Mouse (Mus musculus) urinary bladder, postnatal 36 days (tissue): ENCODE measurements at regions not wholly inside any gene's neighbourhood (a gene's known extent, or its start where the extent isn't known, plus 50 kb on each side); places are given as distances from the start of the nearest gene placed in this dataset.
A peak's percentile ranks its signal among the peaks of the same experiment; 100 is the strongest.

ENCODE experiments used
- DNase-seq, 2 experiments: peaks; one replicate each; pipeline ENCODE4 v3.0.0; 2022; ENCODE audit warnings: low spot score in 2 of 2, mixed read lengths in 1 of 2

DNA sequence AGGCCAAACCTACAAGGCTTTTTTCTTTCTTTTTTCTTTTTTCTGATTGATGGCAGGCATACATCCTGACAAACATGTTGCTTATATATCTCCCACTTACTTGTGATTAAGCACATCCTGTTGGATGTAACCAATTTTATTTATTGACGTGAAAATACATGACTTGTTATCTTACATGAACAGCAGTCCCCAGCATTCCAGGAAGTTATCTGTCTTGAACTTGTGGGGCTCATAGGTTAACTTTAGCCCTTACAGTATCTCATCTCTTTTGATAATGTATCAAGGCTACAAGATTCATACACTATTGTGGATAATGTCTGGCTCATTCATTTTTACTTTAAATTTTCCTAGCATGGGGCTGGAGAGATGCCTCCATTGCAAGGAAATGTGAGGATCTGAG, 852.0 kb upstream of the Agtr1b start:
- no peak for DNase-seq

- no peak for DNase-seq
These were observed 835.3 kb upstream of the Tbl1xr1 start for GRCm38 (mm10) chr3:21241184-21241583.

GRCm38 (mm10) chr3:21256129-21256760, 820.2 kb upstream of the Tbl1xr1 start:
- DNase-seq: no peak

- DNase-seq: no peak
These were observed 813.1 kb upstream of the Tbl1xr1 start for GRCm38 (mm10) chr3:21263317-21263716.

GRCm38 (mm10) chr3:21265491-21265890, 811.0 kb upstream of the Tbl1xr1 start:
- no peak for DNase-seq

GRCm38 (mm10) chr3:21268429-21269129, 807.9 kb upstream of the Tbl1xr1 start:
- DNase-seq: peak; percentile 33 to 38

DNA sequence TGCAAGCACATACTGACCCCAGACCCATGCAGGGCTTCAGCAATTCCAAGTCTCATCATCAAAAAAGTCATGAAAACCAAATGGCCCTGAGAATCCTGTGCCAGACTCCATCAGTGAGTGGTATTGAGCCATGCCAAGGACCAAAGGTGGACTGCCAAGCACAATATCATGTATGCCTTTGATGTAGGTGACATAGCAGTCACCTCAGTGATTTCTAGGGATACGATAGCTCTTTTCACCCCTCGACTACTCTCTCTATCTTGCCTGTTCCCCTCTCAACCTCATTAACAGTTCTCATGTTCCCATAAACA, 807.4 kb upstream of the Tbl1xr1 start:
- no peak for DNase-seq

GRCm38 (mm10) chr3:21270788-21271187, 805.7 kb upstream of the Tbl1xr1 start:
- no peak for DNase-seq

DNA sequence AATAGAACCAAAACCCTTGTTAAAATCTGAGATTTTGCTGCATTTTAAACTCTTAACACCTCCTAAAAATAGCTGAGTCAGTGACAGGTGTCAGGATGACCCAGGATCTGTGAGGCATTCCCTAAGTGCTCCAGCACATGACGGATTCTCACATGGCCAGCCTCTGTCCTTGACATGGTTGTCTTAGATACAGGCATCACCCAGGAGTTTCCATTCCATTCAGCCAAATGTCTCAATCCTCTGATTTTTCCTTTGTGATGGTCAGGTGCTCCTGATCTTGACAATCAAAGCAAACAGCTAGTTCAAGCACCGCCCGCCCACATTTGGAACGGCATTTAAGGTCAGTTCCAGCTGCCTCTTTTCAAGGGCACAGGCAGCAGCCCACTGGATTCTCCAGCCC, 804.2 kb upstream of the Tbl1xr1 start:
- DNase-seq: no peak

DNA sequence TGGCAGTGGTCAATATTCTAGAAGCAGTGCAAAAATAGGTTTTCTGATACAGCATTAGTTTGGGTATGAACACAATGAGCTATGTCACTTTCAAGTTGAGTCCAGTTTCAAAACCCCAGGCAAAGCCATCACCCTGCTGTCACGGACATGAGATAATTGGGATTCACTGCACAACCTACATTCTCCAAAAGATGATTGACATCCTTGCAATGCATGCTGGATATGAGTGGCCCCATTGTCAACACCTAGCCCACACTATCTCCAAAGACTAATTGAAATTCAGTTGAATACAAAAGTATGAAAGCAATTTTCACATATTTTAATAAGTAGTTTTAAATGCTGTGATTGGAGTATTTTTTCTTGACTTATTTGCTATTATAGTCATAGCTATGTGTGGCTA, 783.7 kb upstream of the Tbl1xr1 start:
- DNase-seq: no peak

GRCm38 (mm10) chr3:21293308-21293707, 783.1 kb upstream of the Tbl1xr1 start:
- no peak for DNase-seq

GRCm38 (mm10) chr3:21294776-21295175, 781.7 kb upstream of the Tbl1xr1 start:
- DNase-seq: no peak

DNA sequence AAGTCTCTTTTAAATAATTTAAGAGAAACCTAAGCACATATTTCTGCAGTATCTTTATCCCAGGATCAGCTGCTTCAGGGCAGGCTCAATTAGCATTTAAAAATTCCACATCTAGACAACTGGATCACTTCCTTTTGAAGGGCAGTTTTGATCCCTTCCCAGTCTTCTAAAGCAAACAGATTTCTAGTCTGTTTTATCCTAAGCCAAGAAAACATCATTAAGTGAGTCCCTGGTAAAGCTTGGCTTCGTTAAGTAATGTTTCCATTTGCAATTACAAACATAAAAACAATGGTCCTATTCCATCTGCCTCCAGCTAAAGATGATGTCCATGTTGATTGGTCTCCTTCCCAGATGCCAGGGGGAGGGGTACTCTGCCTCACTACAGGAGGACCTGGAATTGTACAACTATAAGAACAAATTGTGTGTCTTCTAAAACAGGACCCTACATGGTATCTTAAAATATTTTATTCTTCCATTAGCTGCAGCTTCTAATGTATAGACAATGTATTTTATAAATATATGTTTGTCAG, 779.8 kb upstream of the Tbl1xr1 start:
- no peak for DNase-seq

GRCm38 (mm10) chr3:21325329-21325896, 751.0 kb upstream of the Tbl1xr1 start:
- DNase-seq: no peak

GRCm38 (mm10) chr3:21341916-21342315, 734.5 kb upstream of the Tbl1xr1 start:
- DNase-seq: no peak

- DNase-seq: no peak
These were observed 733.4 kb upstream of the Tbl1xr1 start for GRCm38 (mm10) chr3:21343095-21343494.

DNA sequence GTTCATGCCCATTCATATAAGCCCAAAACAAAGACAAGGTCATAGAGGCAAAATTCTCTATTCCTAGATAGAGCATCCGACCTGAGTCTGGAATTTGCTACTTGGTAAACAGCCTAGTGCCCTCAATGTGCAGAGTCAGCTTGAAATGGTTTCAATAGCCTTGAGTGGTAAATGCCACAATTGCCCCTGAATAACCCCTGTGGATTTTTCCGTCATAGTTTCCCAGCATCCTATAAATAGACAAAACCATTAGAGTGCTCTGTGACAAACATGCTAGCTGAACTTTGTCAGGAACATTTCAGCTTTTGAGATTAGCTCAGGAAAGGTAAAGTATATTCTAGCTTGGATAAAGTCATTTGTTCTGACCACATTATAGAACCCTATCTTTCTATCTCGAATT, 727.0 kb upstream of the Tbl1xr1 start:
- no peak for DNase-seq

DNA sequence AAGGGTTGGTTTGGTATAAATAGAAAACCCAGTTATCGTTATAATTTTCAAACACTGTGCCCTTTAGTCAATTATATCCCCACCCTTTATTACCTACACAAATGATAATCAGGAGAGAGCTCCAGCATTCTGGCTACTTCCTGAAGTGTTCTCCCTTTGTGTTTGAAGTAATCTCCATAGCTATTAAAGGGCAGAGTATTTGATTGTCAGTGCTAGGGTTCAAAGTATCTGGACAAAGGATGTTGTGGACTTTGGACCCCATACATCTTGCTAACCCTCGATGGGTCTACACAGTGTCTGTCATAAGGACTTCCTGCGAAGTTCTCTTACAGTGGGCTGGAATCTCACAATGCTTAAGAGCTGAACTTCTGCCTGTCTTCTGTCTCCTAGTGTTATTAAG, 720.3 kb upstream of the Tbl1xr1 start:
- no peak for DNase-seq

DNA sequence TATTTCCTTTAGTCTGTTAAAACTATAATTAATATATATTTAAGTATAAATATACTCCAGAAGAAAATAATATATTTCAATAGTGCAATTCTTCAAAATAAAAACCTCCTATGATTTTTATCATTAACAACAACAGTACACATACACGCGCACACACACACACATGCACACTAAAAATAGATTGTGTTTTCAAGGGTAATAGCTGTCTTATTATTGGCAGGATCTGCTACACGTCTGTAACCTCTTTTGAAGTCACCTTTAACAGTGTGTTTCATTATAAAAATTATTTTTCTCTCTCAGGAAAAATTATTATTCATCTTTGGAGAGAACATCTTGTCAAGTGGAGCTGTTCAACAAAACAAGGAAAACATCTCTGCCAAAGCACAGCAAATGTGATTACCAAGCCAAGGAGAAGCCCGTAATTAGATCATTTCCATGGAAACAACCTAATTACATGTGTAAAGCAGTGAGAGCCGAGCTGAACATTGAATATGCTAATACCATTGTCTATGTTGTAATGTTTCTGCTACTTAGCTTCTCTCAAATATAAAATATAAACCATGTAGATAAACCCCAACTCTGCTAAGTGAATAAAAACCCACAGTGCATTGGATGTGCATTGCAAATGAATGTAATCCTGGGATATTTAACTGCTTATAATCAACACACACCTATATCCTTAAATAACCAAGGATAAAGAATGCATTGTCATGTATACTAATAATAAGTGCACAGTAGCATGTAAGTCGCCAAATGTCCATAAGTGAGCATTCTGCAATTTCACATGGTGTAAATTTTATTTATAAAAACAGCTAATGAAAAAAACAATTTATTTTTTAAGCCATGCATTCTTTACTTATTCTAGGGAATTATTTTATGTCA, 719.4 kb upstream of the Tbl1xr1 start:
- DNase-seq: no peak

- no peak for DNase-seq
These were observed 718.4 kb upstream of the Tbl1xr1 start for GRCm38 (mm10) chr3:21358068-21358467.

DNA sequence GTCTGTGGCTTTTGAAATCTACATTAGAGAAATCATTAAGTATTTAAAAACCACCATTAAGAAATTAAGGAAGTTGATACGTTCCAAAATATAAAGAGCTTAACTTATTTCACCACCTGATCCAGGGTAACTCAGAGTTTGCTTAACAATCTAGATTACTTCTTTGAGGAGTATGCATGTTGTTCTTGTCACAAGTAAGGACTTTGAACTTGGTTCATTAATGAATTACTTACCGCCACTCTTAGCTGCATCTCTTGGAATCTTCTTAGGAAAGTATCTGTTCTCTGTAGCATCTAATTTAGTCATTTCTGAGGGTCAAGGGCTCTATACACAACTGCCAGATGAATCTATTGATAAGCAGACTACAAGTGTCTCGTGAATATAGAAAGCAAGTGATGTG, 715.4 kb upstream of the Tbl1xr1 start:
- no peak for DNase-seq

DNA sequence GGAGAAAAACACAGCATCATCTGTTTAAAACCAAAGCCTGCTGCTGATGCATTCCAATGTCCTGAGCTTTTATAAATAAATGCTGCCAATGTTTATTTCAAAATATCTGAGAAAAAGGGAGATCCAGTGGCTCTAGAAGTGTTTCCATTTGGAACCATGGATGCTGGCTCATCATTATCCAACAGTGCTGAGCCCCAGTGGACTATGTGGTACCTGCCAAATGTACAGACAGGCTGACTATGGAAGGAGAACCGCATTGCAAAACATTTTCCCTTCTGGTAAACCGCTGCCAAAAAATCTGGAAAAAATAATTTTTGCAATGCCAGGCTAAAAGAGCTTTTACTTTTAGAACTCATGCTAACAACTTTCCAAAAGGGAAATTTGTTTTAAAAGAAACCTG, 696.6 kb upstream of the Tbl1xr1 start:
- DNase-seq: peak in 1 of 2 experiments; percentile 39
